Mouse (Mus musculus) embryo, embryonic 11 days (tissue): ENCODE data around the gene Bri3bp.

Source experiments
- DNase-seq: peaks from one replicate; pipeline ENCODE4 v3.0.0-alpha.2; 2015

Gene Bri3bp

DNA sequence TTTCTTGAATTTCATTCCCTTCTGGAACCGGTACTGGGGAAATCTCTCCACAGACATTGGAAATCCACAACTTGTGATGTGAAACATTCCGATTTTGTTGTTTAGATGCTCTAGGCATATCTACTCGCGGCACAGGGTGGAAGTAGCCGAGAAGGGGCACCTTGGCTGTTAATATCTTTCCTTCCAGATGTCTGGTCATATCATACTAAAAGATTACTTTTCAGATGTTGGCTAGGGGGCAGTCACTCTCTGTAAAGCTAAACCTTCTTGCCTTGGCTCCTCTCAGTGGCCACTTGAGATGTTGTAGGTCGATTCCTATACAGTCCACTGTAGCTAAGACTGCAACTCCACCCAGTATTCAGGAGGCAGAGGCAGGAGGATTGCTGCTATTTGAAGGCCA is 14.7 kb downstream of the Bri3bp start:
- DNase-seq, result no peak

DNA sequence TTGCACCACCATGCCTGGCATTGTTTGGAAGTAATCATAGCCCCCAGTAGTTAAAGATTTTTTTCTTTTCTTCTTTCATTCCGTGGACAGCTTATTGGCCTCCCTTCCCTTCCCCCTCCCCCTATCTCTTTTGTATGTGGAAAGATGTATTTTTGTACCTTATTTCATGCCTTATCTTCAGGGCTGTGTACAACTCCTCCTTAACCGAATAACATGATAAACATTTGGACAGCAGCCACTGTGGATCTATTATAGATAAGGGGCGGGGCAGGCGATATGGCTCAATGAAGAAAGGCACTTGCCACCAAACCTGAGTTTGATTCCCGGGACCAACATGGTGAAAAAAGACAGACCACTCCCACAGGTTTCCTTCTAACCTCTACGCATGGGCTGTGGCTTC is 16.2 kb downstream of the Bri3bp start:
- DNase-seq, result no peak

DNA sequence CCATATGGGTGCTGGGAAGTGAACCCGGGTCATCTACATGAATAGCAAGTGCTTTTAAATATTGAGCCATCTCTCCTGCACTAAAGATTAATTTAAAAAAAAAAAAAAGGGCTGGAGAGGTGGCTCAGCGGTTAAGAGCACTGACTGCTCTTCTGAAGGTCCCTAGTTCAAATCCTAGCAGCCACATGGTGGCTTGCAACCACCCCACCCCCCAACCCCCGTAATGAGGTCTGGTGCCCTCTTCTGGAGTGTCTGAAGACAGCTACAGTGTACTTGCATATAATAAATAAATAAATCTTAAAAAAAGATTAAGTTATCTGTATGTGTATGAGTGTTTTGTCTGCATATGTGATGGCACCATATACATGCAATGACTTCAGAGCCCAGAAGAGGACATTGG is 19.2 kb downstream of the Bri3bp start:
- DNase-seq, result no peak

DNA sequence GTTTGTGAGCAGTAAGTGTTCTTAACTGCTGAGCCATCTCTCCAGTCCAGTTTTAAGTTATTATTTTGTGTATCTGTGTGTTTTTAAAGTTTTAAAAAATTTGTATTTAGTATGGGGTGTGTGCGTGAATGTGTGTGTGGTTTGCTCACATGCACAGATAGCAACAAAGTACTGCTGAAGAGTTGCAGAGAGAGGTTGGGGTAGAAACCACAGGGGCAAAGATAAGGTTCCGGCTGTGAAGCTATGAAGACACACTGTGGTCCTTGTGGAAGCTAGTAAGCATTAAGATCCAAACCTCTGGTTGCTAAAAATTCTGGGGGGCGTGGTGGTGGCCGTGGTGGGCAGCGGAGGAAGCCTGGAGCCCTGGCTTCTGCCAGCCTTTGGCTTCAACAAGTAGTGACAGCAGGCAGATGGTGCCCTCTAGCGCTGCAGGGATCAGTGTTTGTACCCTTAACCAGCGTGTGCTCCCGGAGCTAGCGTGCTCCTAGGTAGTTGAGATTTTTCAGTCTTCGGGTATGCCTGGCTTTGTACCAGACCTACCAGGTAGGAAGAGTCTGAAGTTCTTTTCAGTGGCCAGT is 20.6 kb downstream of the Bri3bp start:
- DNase-seq, result peak; percentile 47

DNA sequence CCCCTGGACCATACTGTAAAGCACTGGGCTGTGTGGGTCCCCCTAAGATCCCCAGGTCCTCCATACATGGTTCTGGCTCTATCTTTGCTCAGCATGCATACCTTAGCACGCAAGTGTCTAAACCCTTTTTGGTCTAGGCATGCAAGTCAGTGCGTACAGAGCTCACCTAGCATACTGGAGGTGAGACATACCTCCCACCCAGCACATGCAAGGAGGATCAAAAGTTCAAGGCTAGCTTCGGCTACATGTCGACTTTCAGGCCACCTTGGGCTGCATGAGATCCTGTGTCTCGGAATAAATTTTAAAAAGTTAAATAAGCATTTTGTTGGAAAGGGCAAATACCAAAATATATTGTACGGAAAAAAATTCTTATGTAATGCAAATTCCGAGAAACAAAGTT is 23.8 kb downstream of the Bri3bp start:
- DNase-seq, result no peak

DNA sequence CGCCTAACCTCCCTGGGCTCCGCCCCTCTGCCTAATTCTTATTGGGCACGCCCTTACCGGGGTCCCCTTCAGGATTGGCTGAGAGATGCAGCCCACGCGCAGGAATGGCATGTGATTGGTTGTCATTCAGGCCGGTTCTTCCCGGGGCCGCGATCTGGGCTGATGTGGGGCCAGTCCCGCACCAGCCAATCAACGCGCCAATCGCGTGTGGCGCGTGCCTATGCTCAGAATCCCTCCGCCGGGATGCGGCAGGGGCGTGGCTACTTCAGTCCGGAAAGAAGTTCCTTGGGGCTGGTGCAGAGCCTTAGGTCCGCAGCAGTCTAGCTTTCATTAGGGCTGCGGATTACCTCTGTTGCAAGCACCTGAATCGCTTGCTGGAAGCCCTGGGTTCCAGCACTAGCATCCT is 24.3 kb downstream of the Bri3bp start:
- peak; percentile 99 for DNase-seq

DNA sequence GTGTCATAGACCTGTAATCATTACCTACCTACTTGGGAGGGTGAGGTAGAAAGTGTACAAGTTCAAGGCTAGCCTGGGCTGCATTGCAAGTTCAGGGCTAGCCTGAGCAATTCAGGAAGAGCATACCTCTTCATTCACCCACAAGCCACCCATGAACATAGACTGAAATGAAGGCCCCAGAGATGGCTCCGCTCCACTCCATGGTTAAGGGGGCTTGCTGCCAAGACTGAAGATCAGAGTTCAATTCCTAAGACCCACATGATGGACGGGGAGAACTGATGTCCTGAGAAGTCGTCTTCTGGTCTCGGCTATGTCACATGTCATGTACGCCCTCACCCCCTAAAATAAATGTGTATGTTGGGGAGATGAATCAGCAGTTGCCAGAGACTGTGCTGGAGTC is 25.1 kb downstream of the Bri3bp start:
- no peak for DNase-seq

DNA sequence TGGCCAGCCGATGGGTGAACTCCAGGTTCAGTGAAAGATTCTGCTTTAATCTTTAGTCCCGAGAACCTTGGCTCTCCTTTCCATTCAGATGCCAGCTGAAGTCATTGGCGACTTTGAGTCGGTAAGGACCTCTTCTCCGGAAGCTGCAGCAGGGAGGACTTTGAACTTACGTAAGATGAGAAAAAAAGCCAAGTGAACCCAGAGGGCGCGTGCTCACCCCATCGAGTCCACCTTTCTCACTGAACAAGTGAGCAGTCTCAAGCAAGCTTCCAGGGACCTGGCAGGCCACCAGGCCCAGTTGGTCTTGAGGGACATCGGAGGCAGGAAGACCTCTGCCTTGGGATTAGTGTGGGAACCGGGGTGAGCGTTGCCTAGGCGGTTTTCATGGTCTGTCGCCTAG is 25.9 kb downstream of the Bri3bp start:
- DNase-seq, result no peak

DNA sequence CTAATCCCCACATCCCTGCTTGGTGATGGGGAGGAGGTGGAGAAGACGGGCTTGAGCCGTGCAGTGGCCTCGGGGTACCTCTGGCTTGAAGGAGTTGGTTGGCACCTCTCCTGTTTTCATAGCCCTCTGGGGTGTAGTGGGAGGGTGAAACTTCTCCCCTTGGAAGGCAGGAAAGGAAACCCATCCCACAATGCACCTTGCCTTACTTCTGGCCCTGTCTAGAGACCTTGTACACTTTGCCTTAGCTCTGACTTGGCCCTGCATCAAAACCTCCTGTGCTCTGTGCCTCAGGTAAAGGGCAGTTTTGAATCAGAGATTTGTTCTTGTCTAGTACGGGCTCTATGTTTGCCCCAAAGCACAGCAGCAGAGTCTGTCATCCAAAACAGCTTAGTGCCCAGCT is 29.3 kb downstream of the Bri3bp start:
- no peak for DNase-seq

DNA sequence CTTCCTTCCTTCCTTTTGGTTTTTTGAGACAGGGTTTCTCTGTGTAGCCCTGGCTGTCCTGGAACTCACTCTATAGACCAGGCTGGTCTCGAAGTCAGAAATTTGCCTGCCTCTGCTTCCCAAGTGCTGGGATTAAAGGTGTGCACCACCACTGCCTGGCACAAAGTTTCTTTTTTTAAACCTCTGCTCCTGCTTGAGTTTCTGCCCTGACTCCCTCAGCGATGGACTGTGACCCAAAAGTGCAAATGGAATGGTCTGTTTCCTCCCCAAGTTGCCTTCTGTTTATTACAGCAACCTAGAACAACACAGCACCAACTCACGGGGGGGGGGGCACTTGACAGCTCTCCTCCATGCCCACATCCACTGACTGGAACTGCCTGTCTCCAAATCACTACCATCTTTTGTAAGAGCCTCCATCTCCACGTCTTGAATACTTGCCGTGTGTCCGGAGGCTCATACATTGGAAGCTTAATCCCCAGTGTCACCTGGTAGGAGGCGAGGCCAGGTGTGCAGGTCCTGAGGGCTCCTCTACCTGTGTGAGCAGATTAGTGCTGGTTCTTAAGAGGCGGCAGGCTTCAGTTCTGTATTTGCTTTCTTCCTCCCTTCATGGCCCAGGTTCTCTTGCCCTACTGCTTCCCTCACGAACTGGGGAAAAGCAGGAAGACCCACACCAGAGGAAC is 31.6 kb downstream of the Bri3bp start:
- no peak for DNase-seq

DNA sequence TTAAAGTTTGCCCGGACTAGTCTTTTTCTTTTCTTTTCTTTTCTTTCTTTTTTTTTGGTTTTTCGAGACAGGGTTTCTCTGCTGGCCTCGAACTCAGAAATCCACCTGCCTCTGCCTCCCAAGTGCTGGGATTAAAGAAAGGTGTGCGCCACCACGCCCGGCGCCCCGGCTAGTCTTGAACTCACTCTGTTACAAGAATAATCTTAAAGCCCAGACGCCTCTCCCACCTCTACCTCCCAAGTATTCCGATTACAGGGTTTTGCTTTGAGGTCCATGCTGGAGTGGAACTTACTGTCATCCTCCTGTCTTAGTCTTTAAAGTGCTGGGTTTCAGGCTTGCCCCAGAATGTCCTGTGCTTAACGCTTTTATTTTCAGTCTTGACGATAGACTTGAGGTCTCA is 33.7 kb downstream of the Bri3bp start:
- no peak for DNase-seq

DNA sequence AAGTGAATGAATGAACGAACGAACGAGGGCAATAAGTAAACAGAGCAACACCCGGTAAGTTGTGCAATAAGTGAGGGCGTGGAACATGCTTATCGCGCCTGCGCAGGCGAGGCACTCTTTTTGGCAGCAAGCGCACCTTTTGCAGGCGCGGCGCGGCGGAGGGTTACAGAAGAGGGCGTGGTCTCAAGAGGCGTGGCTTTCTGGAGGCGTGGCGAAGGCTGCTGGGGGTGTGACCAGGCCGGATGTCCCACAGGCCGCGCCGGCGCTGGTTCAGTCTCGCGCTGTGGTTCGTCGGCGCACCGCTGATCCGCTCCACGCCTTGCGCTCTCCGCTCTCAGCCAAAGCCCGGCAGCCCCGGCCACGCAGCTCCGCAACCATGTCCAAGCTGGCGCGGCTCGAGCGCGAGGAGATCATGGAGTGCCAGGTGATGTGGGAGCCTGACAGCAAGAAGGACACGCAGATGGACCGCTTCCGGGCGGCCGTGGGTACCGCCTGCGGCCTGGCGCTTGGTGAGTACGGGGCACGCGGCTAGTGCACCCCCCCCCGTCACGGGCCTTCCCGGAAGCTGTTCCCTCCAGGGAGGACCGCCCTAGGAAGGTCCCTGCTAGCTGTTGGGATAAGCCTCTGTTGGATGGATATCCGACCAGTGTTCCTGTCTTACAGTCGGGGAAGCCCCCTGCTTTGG is 34.4 kb downstream of the Bri3bp start, which contains the start of gene Aacs:
Gene Aacs (plus strand): TSS at position 214 of the 685 bp plus-strand sequence.
- DNase-seq, result peak; percentile 96

DNA sequence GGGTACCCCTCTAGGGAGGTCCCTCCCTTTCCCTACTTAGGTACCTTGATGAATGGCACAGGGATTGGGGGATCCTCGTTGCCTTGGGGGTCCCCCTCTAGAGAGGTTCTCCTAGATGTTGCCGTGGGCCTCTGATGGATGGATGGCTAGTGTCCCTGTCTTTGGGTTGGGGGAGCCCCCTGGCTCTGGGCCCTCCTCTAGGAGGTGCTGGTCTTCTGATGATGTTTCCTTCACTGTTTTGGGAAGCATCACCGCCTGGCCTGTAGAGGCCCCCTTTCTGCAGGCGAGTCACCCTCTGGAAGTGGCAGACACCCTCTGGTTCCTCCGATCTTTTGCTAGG is 34.9 kb downstream of the Bri3bp start:
- peak; percentile 16 for DNase-seq

DNA sequence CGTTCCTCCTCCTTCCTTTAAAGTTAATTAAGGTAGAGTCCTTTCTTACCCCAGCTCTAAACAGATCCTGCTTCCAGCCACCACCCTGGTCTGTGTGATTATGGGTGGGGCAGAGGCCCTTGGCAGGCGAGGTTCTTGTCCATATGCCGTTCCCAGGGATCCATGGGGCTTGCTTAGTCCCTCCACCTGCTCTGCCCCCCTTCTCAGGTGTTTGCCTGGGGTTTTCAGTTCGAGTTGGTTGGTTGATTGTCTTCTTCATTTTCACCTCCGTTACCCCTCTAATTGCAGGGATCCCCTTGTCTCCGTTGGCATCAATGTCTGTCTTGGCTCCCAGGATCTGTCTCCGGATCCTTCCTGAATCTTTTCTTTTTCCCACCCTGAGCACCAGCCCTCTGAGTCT is 35.4 kb downstream of the Bri3bp start:
- DNase-seq, result no peak

DNA sequence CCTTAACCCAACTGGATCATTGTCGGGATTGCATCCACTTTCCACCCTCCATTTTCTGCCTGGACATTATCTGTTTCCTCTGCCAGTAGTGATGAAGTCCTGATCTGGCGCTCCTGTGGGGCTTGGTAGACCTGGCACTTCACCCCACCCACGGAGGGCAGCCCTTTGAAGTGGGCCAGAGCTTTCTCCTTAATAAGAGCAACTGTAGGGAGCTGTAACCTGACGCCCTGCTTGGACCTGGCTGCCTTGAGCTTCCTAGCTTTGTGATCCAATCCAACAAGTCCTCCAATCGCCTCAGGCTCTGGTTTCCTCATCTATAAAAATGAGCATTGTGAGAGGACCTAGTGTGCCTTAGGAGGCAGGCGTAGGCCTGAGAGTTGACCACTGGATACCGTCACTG is 36.2 kb downstream of the Bri3bp start:
- no peak for DNase-seq

DNA sequence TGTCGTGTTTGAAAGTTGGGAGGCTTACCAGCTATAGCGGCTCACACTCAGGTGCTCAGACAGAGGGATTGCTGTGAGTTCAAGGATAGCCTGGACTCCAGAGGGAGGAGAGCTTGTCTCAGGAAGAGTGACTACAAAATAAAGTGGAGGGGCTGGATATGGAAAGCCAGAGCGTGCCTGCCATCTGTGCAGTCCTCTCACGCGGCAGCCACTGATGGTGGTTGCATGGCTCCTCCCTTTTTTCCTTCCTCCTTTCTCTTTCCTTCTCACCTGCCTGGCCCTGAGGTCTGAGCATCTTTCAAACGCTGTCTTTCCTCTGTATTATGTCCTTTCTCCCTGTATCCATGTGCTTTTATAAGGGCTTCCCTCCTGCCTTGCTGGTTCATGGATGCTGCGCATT is 36.7 kb downstream of the Bri3bp start:
- no peak for DNase-seq

DNA sequence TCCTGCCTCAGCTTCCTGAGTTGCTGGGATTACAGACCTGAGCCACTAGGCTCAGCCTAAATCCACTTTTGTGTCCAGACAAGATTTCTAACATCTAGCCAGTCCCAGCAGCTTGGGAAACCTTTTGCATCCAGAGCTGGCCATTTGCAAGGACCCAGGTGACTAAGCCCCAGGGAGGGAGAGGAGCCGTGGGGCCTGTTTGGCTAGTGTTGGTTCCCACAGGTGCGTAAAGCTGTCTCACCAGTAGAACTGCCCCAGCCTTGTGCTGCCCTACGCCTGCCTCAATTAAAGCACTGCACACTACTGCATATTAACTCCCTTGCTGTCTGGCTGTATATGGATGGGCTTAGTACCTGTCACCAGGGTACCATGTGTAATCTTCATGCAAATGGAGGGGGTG is 38.0 kb downstream of the Bri3bp start:
- no peak for DNase-seq

DNA sequence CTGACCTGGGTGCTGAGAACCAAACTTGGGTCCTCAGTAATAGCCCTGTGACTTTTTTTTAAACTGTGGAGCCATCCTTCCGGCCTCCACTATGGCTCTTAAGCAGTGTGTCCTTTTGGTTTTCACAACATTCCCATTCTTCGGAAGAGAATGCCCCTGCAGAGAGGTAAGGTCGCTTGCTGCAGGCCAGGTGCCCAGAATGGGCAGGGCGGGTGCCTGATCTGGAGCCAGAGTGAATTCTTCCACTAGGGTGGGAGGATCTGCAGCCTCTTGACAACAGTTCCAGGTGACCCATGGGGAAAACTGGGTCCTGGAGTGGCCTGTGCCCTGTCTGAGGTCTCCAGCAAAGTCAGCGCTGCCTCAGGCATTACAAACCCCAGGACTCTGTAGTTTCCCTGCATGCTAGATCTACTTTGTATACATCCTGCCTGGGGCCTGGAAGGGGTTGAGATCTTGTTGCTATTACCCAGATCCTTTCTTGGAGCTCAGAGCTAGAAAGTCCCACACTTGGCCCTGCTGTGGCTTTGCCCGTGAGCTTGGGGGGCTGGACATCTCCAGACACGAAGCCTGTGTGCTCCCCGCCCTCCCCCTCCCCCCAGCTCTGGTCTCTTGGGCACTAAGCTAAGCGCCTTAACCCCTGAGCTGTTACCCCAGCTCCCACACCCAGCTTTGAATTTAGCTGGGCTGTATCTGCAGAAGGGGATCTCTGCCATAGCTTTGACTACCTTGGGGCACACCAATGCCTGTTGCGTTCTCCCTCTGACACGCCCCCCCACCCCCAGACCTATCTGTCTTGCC is 39.3 kb downstream of the Bri3bp start:
- DNase-seq, result no peak

DNA sequence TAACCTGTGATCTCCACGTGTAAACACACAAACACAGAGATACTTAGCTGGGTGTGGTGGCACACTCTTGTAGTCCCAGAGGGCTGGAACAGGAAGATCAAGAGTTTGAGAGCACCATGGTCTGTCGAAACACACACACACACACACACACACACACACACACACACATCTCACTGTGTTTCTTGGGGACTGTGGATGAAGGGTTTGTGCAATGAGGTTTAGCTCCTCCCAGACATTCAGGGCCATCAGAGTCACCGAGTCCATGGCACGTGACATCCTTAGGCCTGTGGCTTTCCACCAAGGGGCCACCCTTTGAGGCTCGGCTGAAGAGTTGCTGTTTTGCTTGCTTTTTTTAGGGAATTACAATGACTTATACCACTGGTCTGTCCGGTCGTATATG is 41.1 kb downstream of the Bri3bp start:
- no peak for DNase-seq

DNA sequence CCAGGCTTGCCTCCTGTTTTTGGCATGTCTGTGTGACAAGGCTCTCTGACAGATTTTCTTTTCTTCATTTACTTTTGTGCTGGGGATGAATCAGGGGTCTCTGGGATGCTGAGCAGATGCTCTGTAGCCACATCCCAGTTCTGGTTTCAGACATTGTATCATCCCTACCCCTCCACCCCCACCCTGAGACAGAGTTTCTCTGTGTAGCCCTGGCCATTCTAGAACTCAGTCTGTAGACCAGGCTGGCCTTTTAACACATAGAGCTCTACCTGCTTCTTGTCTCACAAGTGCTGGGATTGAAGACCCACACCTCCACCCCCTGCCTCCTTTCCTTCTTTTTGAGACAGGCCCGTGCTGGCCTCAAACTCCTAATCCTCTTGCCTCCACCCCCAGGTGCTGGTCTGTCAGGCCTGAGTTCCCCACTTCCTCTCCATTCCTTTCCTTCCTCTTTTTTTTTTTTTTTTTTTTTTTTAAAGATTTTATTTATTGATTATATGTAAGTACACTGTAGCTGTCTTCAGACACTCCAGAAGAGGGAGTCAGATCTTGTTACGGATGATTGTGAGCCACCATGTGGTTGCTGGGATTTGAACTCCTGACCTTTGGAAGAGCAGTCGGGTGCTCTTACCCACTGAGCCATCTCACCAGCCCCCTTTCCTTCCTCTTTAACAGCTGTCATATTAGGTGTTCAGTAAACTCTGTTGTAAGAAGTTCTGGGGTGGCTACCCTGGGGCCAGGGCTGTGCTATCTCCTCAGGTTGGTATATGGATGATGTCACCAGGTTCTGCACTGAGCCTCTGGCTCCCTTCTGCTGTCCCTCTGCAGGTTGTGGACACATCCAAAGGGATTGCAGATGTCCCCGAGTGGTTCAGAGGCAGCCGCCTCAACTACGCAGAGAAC is 42.6 kb downstream of the Bri3bp start:
- DNase-seq, result no peak

DNA sequence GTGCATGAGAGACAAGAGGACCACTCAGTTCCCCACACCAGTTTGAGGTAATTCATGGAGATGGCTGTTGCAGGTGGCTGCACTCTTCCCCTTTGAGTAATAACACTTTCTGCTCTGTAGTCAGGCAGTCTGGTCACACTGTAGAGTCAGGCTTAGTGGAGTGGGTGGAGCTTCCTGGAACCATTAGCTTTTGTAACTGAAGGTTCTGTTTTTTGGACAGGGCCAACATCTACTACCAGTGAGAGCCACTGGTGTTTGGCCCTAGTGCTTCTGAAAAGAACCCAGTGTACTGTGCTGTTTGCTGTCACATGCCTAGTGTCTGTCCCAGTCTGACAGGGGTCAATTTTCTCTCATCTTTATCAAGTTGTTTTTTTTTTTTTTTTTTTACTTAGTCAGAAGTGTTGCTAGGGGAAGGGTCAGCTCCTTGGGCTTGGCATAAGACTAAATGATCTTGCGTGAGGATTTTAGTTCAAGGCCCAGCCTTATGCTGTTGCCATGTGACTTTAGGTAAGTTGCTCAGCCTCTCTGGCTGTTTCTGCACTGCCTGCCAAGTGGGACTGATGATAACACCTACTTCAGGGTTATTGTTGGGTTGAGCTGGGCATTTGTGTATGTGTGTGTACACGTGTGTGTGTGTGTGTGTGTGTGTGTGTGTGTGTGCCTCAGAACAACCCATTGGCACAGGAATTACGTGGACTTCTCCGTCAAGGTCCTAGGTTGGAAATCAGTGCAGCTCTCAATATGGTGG is 43.8 kb downstream of the Bri3bp start:
- DNase-seq, result no peak

DNA sequence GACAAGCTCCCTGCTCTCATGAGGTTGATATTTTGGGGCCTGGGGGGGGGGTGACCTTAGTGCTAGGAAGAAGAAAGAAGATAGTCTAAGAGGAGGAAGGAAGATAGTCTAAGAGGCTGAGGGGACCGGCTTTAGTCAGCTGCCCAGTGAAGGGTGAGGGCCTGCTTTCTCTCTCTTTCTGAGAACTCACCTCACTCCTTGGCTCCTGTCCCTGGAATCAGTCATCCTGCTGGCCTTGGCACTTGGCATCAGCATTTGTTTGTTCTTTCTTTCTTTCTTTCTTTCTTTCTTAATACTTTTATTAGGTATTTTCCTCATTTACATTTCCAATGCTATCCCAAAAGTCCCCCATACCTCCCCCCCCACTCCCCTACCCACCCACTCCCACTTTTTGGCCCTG is 44.7 kb downstream of the Bri3bp start:
- no peak for DNase-seq
